Mouse (Mus musculus) fat pad, adult 2 months (tissue): ENCODE measurements around the gene Fam168a.

Source experiments
- DNase-seq: peaks from one replicate; pipeline ENCODE4 v3.0.0-alpha.2; 2011; ENCODE audit warnings: low read depth, low spot score; ENCODE audit errors: extremely low read depth

Gene Fam168a

GRCm38 (mm10) chr7:100861209-100861608 is 154.8 kb downstream of the Fam168a start:
- DNase-seq, result peak; percentile 28

- no peak for DNase-seq
These were observed 155.9 kb downstream of the Fam168a start for GRCm38 (mm10) chr7:100862353-100862752.

GRCm38 (mm10) chr7:100862828-100863638 is 156.6 kb downstream of the Fam168a start, which contains the start of gene Relt:
Gene Relt, minus strand, starts transcription at chr7:100863446.
- DNase-seq, result no peak

- no peak for DNase-seq
These were observed 160.2 kb downstream of the Fam168a start for GRCm38 (mm10) chr7:100866675-100867074.

- DNase-seq, result no peak
These were observed 161.1 kb downstream of the Fam168a start for GRCm38 (mm10) chr7:100867561-100867960.

- DNase-seq, result no peak
These were observed 162.1 kb downstream of the Fam168a start for GRCm38 (mm10) chr7:100868551-100868950.

GRCm38 (mm10) chr7:100869877-100870629 is 163.6 kb downstream of the Fam168a start:
- DNase-seq, result no peak

- DNase-seq, result no peak
These were observed 164.9 kb downstream of the Fam168a start for GRCm38 (mm10) chr7:100871355-100871754.

GRCm38 (mm10) chr7:100871892-100872291 is 165.5 kb downstream of the Fam168a start:
- DNase-seq, result no peak

- DNase-seq, result no peak
These were observed 166.8 kb downstream of the Fam168a start for GRCm38 (mm10) chr7:100873197-100873596.

- no peak for DNase-seq
These were observed 169.4 kb downstream of the Fam168a start for GRCm38 (mm10) chr7:100875822-100876221.

GRCm38 (mm10) chr7:100876293-100876692 is 169.9 kb downstream of the Fam168a start:
- no peak for DNase-seq

GRCm38 (mm10) chr7:100876771-100877170 is 170.3 kb downstream of the Fam168a start:
- DNase-seq, result no peak

GRCm38 (mm10) chr7:100879595-100879994 is 173.2 kb downstream of the Fam168a start:
- no peak for DNase-seq

GRCm38 (mm10) chr7:100881531-100881930 is 175.1 kb downstream of the Fam168a start:
- no peak for DNase-seq

GRCm38 (mm10) chr7:100881950-100882349 is 175.5 kb downstream of the Fam168a start:
- DNase-seq, result no peak

GRCm38 (mm10) chr7:100884460-100884859 is 178.0 kb downstream of the Fam168a start:
- DNase-seq, result no peak

GRCm38 (mm10) chr7:100886535-100886934 is 180.1 kb downstream of the Fam168a start:
- no peak for DNase-seq
